Mouse (Mus musculus): ENCODE data around the gene Sirt6.

- TF ChIP-seq CHD2 (IDR thresholded peaks at IDR 0.05; ENCODE audit: low read length) (no peak), CTCF (IDR thresholded peaks at IDR 0.05 in 2 of 3, conservative IDR thresholded peaks at IDR 0.05 in 1 of 3; ENCODE audit: control insufficient read depth in 1 of 3, insufficient read depth in 1 of 3, low read depth in 2 of 3, low read length in 3 of 3, poor library complexity in 1 of 3, severe bottlenecking in 1 of 3) (no peak), POLR2A (IDR thresholded peaks at IDR 0.05; ENCODE audit: control insufficient read depth in 1 of 2, insufficient read depth in 1 of 2, low read depth in 1 of 2, low read length in 2 of 2, poor library complexity in 1 of 2) (peak; percentile 69 to 95; a peak in 3 of 4 replicates), NRF1 (IDR thresholded peaks at IDR 0.05; ENCODE audit: insufficient read depth, low read depth, low read length, poor library complexity, severe bottlenecking) (peak; percentile 88), GATA1 (IDR thresholded peaks at IDR 0.05; ENCODE audit: low read depth, low read length) (peak; percentile 19; the same call in 1 of the 2 replicates), KAT2A (conservative IDR thresholded peaks at IDR 0.05; ENCODE audit: low read depth, low read length) (peak; percentile 69; the same call in 1 of the 2 replicates), EP300 (IDR thresholded peaks at IDR 0.05; ENCODE audit: low read depth in 1 of 2, low read length in 2 of 2) (peak in 1 of 2 experiments; percentile 40; a peak in 1 of 4 replicates), ELF1 (IDR thresholded peaks at IDR 0.05; ENCODE audit: low read depth, low read length) (peak; percentile 70), TCF12 (IDR thresholded peaks at IDR 0.05; ENCODE audit: low read depth, low read length) (no peak; the same call in 1 of the 2 replicates), POLR2AphosphoS2 (IDR thresholded peaks at IDR 0.05; ENCODE audit: low read length) (peak; percentile 94), SMC3 (IDR thresholded peaks at IDR 0.05; ENCODE audit: low read depth, low read length) (no peak), RCOR1 (IDR thresholded peaks at IDR 0.05; ENCODE audit: low read depth, low read length) (0 out of 2 replicates have a peak, but pooled peaks have one; percentile 11)
Observed at GRCm38 (mm10) chr10:81626994-81627835, at the start of gene Sirt6.
